Mouse (Mus musculus) lung, postnatal 0 days (tissue): ENCODE measurements at regions not wholly inside any gene's neighbourhood (a gene's known extent, or its start where the extent isn't known, plus 50 kb on each side); places are given as distances from the start of the nearest gene placed in this dataset.
A peak's percentile ranks its signal among the peaks of the same experiment; 100 is the strongest.

Experiments
- ATAC-seq: fragments of 200-750 bp; cut with Nextera tagmentation; 2 replicates; pipeline ENCODE4 v1.8.0; 2017; ENCODE audit warnings: moderate library complexity
- DNase-seq: peaks from one replicate; pipeline ENCODE4 v3.0.0-alpha.2; 2016; ENCODE audit warnings: low spot score
- H3K27ac ChIP-seq: fragments of 300-500 bp; sonication (generic); 2 replicates; pipeline ENCODE4 v1.5.1; 2014; ENCODE audit warnings: antibody characterized with exemption, mild to moderate bottlenecking, low read length, mixed read lengths
- H3K27me3 ChIP-seq: fragments of 300-500 bp; sonication (generic); replicated peaks from 2 replicates; pipeline ENCODE4 v1.6.1; 2014; ENCODE audit warnings: low read length, mixed read lengths; ENCODE audit not compliant: insufficient read depth
- H3K36me3 ChIP-seq: fragments of 300-500 bp; sonication (generic); 2 replicates; pipeline ENCODE4 v1.6.1; 2014; ENCODE audit warnings: low read length, mixed read lengths; ENCODE audit not compliant: insufficient read depth
- H3K4me1 ChIP-seq: fragments of 300-500 bp; sonication (generic); 2 replicates; pipeline ENCODE4 v1.6.1; 2014; ENCODE audit warnings: antibody characterized with exemption, low read depth, low read length, mixed read lengths; ENCODE audit not compliant: insufficient read depth
- H3K4me2 ChIP-seq: fragments of 300-500 bp; sonication (generic); replicated peaks from 2 replicates; pipeline ENCODE4 v1.6.1; 2014; ENCODE audit warnings: low read depth, mild to moderate bottlenecking, low read length, moderate library complexity, mixed read lengths
- H3K4me3 ChIP-seq: fragments of 300-500 bp; sonication (generic); 2 replicates; pipeline ENCODE4 v1.5.1; 2014; ENCODE audit warnings: low read depth, low read length
- H3K9ac ChIP-seq: fragments of 300-500 bp; sonication (generic); replicated peaks from 2 replicates; pipeline ENCODE4 v1.6.1; 2014; ENCODE audit warnings: low read depth, mild to moderate bottlenecking
- H3K9me3 ChIP-seq: fragments of 300-500 bp; sonication (generic); 2 replicates; pipeline ENCODE4 v1.6.1; 2016; ENCODE audit warnings: low read length, mixed read lengths
- CTCF ChIP-seq: IDR thresholded peaks from 2 replicates; pipeline ENCODE4 v1.5.1; 2016; ENCODE audit warnings: antibody characterized with exemption, mild to moderate bottlenecking
- EP300 ChIP-seq: IDR thresholded peaks from 2 replicates; pipeline ENCODE4 v1.6.1; 2016; ENCODE audit warnings: antibody characterized with exemption, mild to moderate bottlenecking, control low read depth
- WGBS: fragments of 180-500 bp; shearing (Covaris S2); extraction: QIAGEN DNeasy Blood & Tissue Kit; methylation state at CpG from one replicate; pipeline ENCODE4 v1.1.7; 2014; 5-methylcytosine and 5-hydroxymethylcytosine counted together

GRCm38 (mm10) chr3:130986101-130986500, 124.2 kb upstream of the Lef1 start:
- no peaks in the 10 kb centered on the region for H3K36me3 ChIP-seq
- H3K9ac ChIP-seq, result no peak overlapping the region
- no peak for ATAC-seq
- H3K9me3 ChIP-seq, result no peaks in the 10 kb centered on the region
- no peaks in the 10 kb centered on the region for H3K4me1 ChIP-seq
- WGBS, result 85% methylated on average over 2 of the region's 2 CpGs
- H3K27me3 ChIP-seq, result no peaks in the 10 kb centered on the region
- H3K4me2 ChIP-seq, result no peak overlapping the region
- no peak overlapping the region for H3K27ac ChIP-seq
- no peak overlapping the region for H3K4me3 ChIP-seq
- DNase-seq, result no peak
- no peak for TF ChIP-seq EP300
- no peak for TF ChIP-seq CTCF

GRCm38 (mm10) chr3:130981566-130981965, 128.7 kb upstream of the Lef1 start:
- TF ChIP-seq CTCF (no peak), EP300 (no peak)
- Histone ChIP-seq H3K27ac (no peak overlapping the region), H3K9ac (no peak overlapping the region), H3K27me3 (no peaks in the 10 kb centered on the region), H3K4me2 (no peak overlapping the region), H3K4me3 (no peak overlapping the region), H3K9me3 (no peaks in the 10 kb centered on the region), H3K4me1 (no peaks in the 10 kb centered on the region), H3K36me3 (no peaks in the 10 kb centered on the region)
- ATAC-seq, result peak; percentile 75
- DNase-seq, result peak; percentile 59

- no peak for DNase-seq
- Histone ChIP-seq H3K27me3 (no peaks in the 10 kb centered on the region), H3K4me2 (no peak overlapping the region), H3K9ac (no peak overlapping the region), H3K9me3 (no peaks in the 10 kb centered on the region), H3K27ac (no peak overlapping the region), H3K4me1 (0 out of 2 replicates have a peak, but pooled peaks cover 3% of the 10 kb centered on the region), H3K36me3 (no peaks in the 10 kb centered on the region), H3K4me3 (no peak overlapping the region)
- WGBS, result 58% methylated on average over 14 of the region's 14 CpGs
- TF ChIP-seq CTCF (no peak), EP300 (0 out of 2 replicates have a peak, but pooled peaks have one; percentile 13)
- no peak for ATAC-seq
These were observed 131.2 kb upstream of the Lef1 start for GRCm38 (mm10) chr3:130978986-130979642.

- no peak for ATAC-seq
- Histone ChIP-seq H3K4me2 (no peak overlapping the region), H3K9me3 (no peaks in the 10 kb centered on the region), H3K4me1 (0 out of 2 replicates have a peak, but pooled peaks cover 3% of the 10 kb centered on the region), H3K9ac (no peak overlapping the region), H3K36me3 (no peaks in the 10 kb centered on the region), H3K27ac (no peak overlapping the region), H3K27me3 (no peaks in the 10 kb centered on the region), H3K4me3 (no peak overlapping the region)
- WGBS, result 50% methylated on average over 13 of the region's 13 CpGs
- no peak for DNase-seq
- TF ChIP-seq EP300 (no peak), CTCF (no peak)
These were observed 132.2 kb upstream of the Lef1 start for GRCm38 (mm10) chr3:130977921-130978700.

- H3K36me3 ChIP-seq, result no peaks in the 10 kb centered on the region
- DNase-seq, result no peak
- no peaks in the 10 kb centered on the region for H3K9me3 ChIP-seq
- H3K4me3 ChIP-seq, result no peak overlapping the region
- no peak overlapping the region for H3K9ac ChIP-seq
- H3K27me3 ChIP-seq, result no peaks in the 10 kb centered on the region
- no peak for ATAC-seq
- 0 out of 2 replicates have a peak, but pooled peaks cover 3% of the 10 kb centered on the region for H3K4me1 ChIP-seq
- 57% methylated on average over 5 of the region's 5 CpGs for WGBS
- no peak for TF ChIP-seq CTCF
- TF ChIP-seq EP300, result no peak
- no peak overlapping the region for H3K27ac ChIP-seq
- no peak overlapping the region for H3K4me2 ChIP-seq
These were observed 134.1 kb upstream of the Lef1 start for GRCm38 (mm10) chr3:130976206-130976605.

- Histone ChIP-seq H3K4me3 (no peak overlapping the region), H3K4me2 (no peak overlapping the region), H3K9me3 (no peaks in the 10 kb centered on the region), H3K9ac (no peak overlapping the region), H3K27ac (no peak overlapping the region), H3K36me3 (no peaks in the 10 kb centered on the region), H3K4me1 (0 out of 2 replicates have a peak, but pooled peaks cover 3% of the 10 kb centered on the region), H3K27me3 (no peaks in the 10 kb centered on the region)
- TF ChIP-seq CTCF (no peak), EP300 (no peak)
- WGBS, result 35% methylated on average over 1 of the region's 1 CpGs
- DNase-seq, result no peak
- no peak for ATAC-seq
These were observed 135.0 kb upstream of the Lef1 start for GRCm38 (mm10) chr3:130975291-130975690.
